Mouse (Mus musculus) brain, embryonic 14.5 days (tissue): ENCODE results near the gene Itga6.

Experiments used
- CTCF ChIP-seq: fragments of 200-500 bp; IDR thresholded peaks from 2 replicates; pipeline ENCODE4 v1.5.1; 2012; ENCODE audit warnings: inconsistent platforms, mild to moderate bottlenecking, moderate library complexity, borderline replicate concordance; ENCODE audit not compliant: insufficient read depth, insufficient read length; ENCODE audit errors: extremely low read depth
- POLR2A ChIP-seq: fragments of 200-500 bp; IDR thresholded peaks from 2 replicates; pipeline ENCODE4 v1.6.1; 2012; ENCODE audit warnings: mild to moderate bottlenecking, inconsistent platforms, borderline replicate concordance; ENCODE audit not compliant: poor library complexity, insufficient read depth, insufficient read length, severe bottlenecking; ENCODE audit errors: extremely low read depth

DNA sequence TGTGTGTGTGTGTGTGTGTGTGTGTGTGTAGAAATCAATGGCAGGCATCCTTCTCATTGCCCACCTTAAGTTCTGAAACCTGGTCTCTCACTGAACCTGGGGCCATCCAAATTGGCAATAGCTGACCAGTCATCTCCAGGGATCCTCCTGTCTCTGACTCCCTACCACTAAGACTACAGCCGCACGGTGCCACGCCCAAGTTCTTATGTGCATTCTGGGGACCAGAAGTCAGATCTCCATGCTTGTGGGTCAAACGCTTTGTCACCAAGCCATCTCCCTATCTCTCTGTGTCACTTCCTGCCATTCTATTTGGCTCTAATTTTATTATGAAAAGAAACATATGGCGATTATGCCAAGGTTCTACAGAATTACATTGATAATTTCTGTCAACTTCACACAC, 28.3 kb downstream of the Itga6 start:
- no peak for TF ChIP-seq CTCF
- TF ChIP-seq POLR2A: no peak
